Mouse (Mus musculus): ENCODE data around the gene Sept9. TPM values are rescaled to one million over a fixed set of nuclear protein-coding genes. Genes with fewer than 3 reads are reported as not detected.
"Not testable (repeated sequence)": the region's sequence is repeated elsewhere in the genome, so short reads cannot be mapped to it uniquely, and the experiment has no call there.

Gene Sept9
- polyA plus RNA-seq, 1 experiment from 2014 or later: 186 TPM

GRCm38 (mm10) chr11:117342490-117342889 is 143.0 kb downstream of the Sept9 start:
- H3K4me3 ChIP-seq; H3K27me3 ChIP-seq (ENCODE audit: insufficient read depth, poor library complexity, severe bottlenecking); H3K27ac ChIP-seq; H3K9me3 ChIP-seq; DNase-seq (ENCODE audit: low spot score): not testable (repeated sequence)
- peaks cover 97% of the 10 kb centered on the region for H3K4me1 ChIP-seq (replicated peaks)
- peaks cover 20% of the 10 kb centered on the region for H3K36me3 ChIP-seq
- WGBS: 88% methylated on average over 6 of the region's 6 CpGs

GRCm38 (mm10) chr11:117343800-117344199 is 144.3 kb downstream of the Sept9 start:
- Histone ChIP-seq H3K27me3 (ENCODE audit: insufficient read depth, poor library complexity, severe bottlenecking) (no peaks in the 10 kb centered on the region), H3K36me3 (peaks cover 9% of the 10 kb centered on the region), H3K4me3 (no peak overlapping the region), H3K27ac (0 out of 2 replicates have a peak overlapping the region, but pooled peaks have one; percentile 77), H3K4me1 (replicated peaks) (peaks cover 98% of the 10 kb centered on the region), H3K9me3 (no peaks in the 10 kb centered on the region)
- DNase-seq (ENCODE audit: low spot score): no peak
- 89% methylated on average over 5 of the region's 5 CpGs for WGBS

- H3K27me3 ChIP-seq (ENCODE audit: insufficient read depth, poor library complexity, severe bottlenecking): no peaks in the 10 kb centered on the region
- no peak for DNase-seq (ENCODE audit: low spot score)
- H3K9me3 ChIP-seq: no peaks in the 10 kb centered on the region
- peaks cover 9% of the 10 kb centered on the region for H3K36me3 ChIP-seq
- H3K4me3 ChIP-seq: no peak overlapping the region
- H3K4me1 ChIP-seq (replicated peaks): peaks cover 98% of the 10 kb centered on the region
- peak overlapping the region; percentile 77 for H3K27ac ChIP-seq
- 60% methylated on average over 11 of the region's 11 CpGs for WGBS
These were observed 145.0 kb downstream of the Sept9 start for GRCm38 (mm10) chr11:117344339-117345021.

- 44% methylated on average over 12 of the region's 12 CpGs for WGBS
- no peaks in the 10 kb centered on the region for H3K9me3 ChIP-seq
- DNase-seq (ENCODE audit: low spot score): no peak
- H3K27ac ChIP-seq: peak overlapping the region; percentile 77
- H3K4me3 ChIP-seq: no peak overlapping the region
- H3K4me1 ChIP-seq (replicated peaks): peaks cover 98% of the 10 kb centered on the region
- no peaks in the 10 kb centered on the region for H3K27me3 ChIP-seq (ENCODE audit: insufficient read depth, poor library complexity, severe bottlenecking)
- H3K36me3 ChIP-seq: peaks cover 6% of the 10 kb centered on the region
These were observed 145.7 kb downstream of the Sept9 start for GRCm38 (mm10) chr11:117345022-117345765.

- 80% methylated on average over 4 of the region's 4 CpGs for WGBS
- Histone ChIP-seq H3K36me3 (peaks cover 23% of the 10 kb centered on the region), H3K27me3 (ENCODE audit: insufficient read depth, poor library complexity, severe bottlenecking) (no peaks in the 10 kb centered on the region), H3K4me3 (no peak overlapping the region), H3K4me1 (replicated peaks) (peaks cover 86% of the 10 kb centered on the region), H3K27ac (peak overlapping the region; percentile 24), H3K9me3 (no peaks in the 10 kb centered on the region)
- no peak for DNase-seq (ENCODE audit: low spot score)
These were observed 147.8 kb downstream of the Sept9 start for GRCm38 (mm10) chr11:117347256-117347655.

GRCm38 (mm10) chr11:117348429-117349103 is 149.1 kb downstream of the Sept9 start:
- Histone ChIP-seq H3K9me3 (no peaks in the 10 kb centered on the region), H3K4me1 (replicated peaks) (peaks cover 78% of the 10 kb centered on the region), H3K4me3 (no peak overlapping the region), H3K36me3 (peaks cover 34% of the 10 kb centered on the region), H3K27ac (peak overlapping the region; percentile 78), H3K27me3 (ENCODE audit: insufficient read depth, poor library complexity, severe bottlenecking) (no peaks in the 10 kb centered on the region)
- DNase-seq (ENCODE audit: low spot score): no peak
- 65% methylated on average over 10 of the region's 10 CpGs for WGBS

GRCm38 (mm10) chr11:117349429-117350363 is 150.2 kb downstream of the Sept9 start:
- Histone ChIP-seq H3K27ac (peak overlapping the region; percentile 78), H3K9me3 (no peaks in the 10 kb centered on the region), H3K4me3 (peak overlapping the region; percentile 16), H3K4me1 (replicated peaks) (peaks cover 72% of the 10 kb centered on the region), H3K36me3 (peaks cover 45% of the 10 kb centered on the region), H3K27me3 (ENCODE audit: insufficient read depth, poor library complexity, severe bottlenecking) (no peaks in the 10 kb centered on the region)
- DNase-seq (ENCODE audit: low spot score): peak; percentile 47
- 29% methylated on average over 20 of the region's 20 CpGs for WGBS

- 82% methylated on average over 11 of the region's 11 CpGs for WGBS
- H3K9me3 ChIP-seq: no peaks in the 10 kb centered on the region
- peak overlapping the region; percentile 78 for H3K27ac ChIP-seq
- peaks cover 66% of the 10 kb centered on the region for H3K4me1 ChIP-seq (replicated peaks)
- H3K36me3 ChIP-seq: peaks cover 55% of the 10 kb centered on the region
- DNase-seq (ENCODE audit: low spot score): no peak
- H3K27me3 ChIP-seq (ENCODE audit: insufficient read depth, poor library complexity, severe bottlenecking): no peaks in the 10 kb centered on the region
- peak overlapping the region; percentile 16; the same call in 1 of the 2 replicates for H3K4me3 ChIP-seq
These were observed 151.2 kb downstream of the Sept9 start for GRCm38 (mm10) chr11:117350462-117351222.

- Histone ChIP-seq H3K27me3 (ENCODE audit: insufficient read depth, poor library complexity, severe bottlenecking) (no peaks in the 10 kb centered on the region), H3K36me3 (peaks cover 79% of the 10 kb centered on the region), H3K4me3 (no peak overlapping the region), H3K9me3 (no peaks in the 10 kb centered on the region), H3K27ac (no peak overlapping the region), H3K4me1 (replicated peaks) (peaks cover 42% of the 10 kb centered on the region)
- no peak for DNase-seq (ENCODE audit: low spot score)
- WGBS: 90% methylated on average over 11 of the region's 11 CpGs
These were observed 153.7 kb downstream of the Sept9 start for GRCm38 (mm10) chr11:117353126-117353525.

- no peak for DNase-seq (ENCODE audit: low spot score)
- WGBS: 91% methylated on average over 4 of the region's 4 CpGs
- 0 out of 2 replicates have a peak overlapping the region, but pooled peaks have one; percentile 29 for H3K27ac ChIP-seq
- H3K9me3 ChIP-seq: no peaks in the 10 kb centered on the region
- peaks cover 32% of the 10 kb centered on the region for H3K4me1 ChIP-seq (replicated peaks)
- H3K4me3 ChIP-seq: no peak overlapping the region
- peaks cover 87% of the 10 kb centered on the region for H3K36me3 ChIP-seq
- H3K27me3 ChIP-seq (ENCODE audit: insufficient read depth, poor library complexity, severe bottlenecking): no peaks in the 10 kb centered on the region
These were observed 154.6 kb downstream of the Sept9 start for GRCm38 (mm10) chr11:117354107-117354506.

GRCm38 (mm10) chr11:117356937-117357336 is 157.5 kb downstream of the Sept9 start:
- Histone ChIP-seq H3K9me3 (no peaks in the 10 kb centered on the region), H3K36me3 (peaks cover 97% of the 10 kb centered on the region), H3K4me3 (no peak overlapping the region), H3K27me3 (ENCODE audit: insufficient read depth, poor library complexity, severe bottlenecking) (no peaks in the 10 kb centered on the region), H3K27ac (no peak overlapping the region), H3K4me1 (replicated peaks) (peaks cover 12% of the 10 kb centered on the region; the same call in 1 of the 2 replicates)
- 76% methylated on average over 3 of the region's 3 CpGs for WGBS
- no peak for DNase-seq (ENCODE audit: low spot score)

Data from hindbrain, embryonic 10.5 days (tissue).